Mouse (Mus musculus) kidney, postnatal 36 days (tissue): ENCODE measurements at regions not wholly inside any gene's neighbourhood (a gene's known extent, or its start where the extent isn't known, plus 50 kb on each side); places are given as distances from the start of the nearest gene placed in this dataset.

Experiments
- DNase-seq, 2 experiments: peaks; one replicate each; pipeline ENCODE4 v3.0.0; 2021 to 2022; ENCODE audit warnings: mixed read lengths in 2 of 2

DNA sequence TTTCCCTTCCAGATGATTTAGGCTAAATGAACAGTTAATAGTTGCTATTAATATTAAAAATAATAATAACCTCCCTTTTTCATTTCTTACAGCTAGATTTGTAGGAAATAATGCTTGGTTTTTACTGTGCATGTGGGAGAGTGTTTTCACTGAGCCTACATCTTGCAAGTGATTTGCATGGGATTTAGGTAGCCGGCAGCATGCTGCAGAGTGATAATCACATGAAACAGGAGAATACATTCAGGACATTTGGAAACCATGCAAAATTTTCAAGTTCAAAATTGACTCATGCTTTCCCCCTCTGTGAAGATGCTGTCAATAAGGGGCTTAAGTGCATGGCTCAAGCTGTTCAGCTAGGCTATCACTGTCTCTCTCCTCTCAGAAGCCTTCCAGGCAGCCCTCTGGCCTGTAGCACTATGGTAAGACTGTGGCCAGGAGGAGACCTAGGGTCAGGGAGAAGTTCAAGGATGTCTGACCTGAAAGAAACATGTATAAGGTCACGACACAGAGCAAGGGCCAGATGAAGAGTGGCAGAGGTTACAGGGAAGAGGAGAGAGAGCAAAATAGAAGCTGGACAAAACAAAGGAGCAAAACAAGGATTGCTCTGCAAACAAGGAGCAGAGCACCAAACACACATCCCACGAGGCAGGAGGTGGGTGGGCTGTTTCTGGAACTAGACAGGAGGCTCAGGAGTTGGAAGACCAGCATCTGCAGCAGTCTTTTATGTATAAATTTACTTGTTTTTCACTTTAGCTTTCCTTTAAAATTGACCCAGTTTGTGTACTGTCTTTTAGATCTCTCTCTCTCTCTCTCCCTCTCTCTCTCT, 177.5 kb downstream of the Tmem161b start:
- DNase-seq: no peak

- no peak for DNase-seq
Observed at GRCm38 (mm10) chr13:84401006-84401405, 178.9 kb downstream of the Tmem161b start.

DNA sequence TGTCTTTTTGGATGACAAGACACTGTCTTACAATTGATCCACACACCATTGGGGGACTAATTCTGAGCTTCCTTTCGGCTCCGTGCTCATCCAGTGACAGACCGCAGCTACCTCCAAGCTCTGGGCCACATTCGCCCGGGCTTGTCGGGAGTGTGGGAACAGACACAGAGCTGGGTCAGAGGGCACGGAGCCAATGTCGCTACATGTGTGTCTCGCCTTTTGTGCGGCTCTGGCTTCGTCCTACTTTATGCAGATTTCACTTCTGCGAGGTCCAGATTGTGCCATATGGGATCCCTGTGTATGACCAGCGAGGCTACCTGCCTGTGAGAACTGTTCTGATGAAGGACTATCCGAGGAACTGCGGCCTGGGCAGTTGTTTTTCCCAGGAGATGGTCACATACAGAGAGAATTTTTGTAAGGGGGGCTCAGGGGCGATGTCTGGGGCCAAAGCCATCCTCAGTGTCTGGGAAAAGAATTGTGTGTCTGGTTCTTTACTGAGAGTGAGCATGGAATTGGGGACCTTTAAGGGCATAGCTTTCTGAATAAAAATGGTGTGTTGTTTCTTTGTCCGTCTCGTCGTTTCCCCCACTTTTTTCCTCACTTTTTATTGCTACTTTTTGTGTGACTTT, 182.6 kb downstream of the Tmem161b start:
- DNase-seq: no peak

- DNase-seq: no peak
Observed at GRCm38 (mm10) chr13:84434444-84434843, 212.3 kb downstream of the Tmem161b start.

- no peak for DNase-seq
Observed at GRCm38 (mm10) chr13:84437586-84438443, 215.7 kb downstream of the Tmem161b start.

GRCm38 (mm10) chr13:84438444-84438766, 216.3 kb downstream of the Tmem161b start:
- DNase-seq: no peak

- no peak for DNase-seq
Observed at GRCm38 (mm10) chr13:84448514-84448913, 226.4 kb downstream of the Tmem161b start.

DNA sequence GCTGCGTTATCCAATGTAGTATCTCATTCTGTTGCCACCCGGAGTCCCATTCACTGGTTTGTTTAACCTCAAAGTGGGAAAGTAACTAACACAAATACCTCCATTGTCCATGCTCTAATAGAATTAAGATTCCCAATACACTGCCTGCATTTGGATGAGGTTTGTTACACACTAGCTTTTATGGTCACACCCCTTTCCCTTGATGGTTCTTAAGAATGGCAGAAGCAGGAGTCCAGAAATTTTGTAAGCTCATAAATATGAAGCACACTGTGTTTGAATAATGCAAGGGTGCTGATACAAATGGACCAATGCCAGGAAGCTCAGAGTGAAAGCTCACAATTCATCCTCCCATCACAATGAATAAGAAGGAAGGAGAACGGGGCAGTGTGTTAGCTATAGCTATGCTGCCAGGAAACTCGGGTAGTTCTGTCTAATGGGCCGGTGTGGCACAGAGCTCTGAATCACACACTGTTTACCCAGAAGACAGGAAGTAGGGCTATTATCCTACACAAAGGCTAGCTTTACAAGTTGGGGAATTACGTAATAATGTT, 227.0 kb downstream of the Tmem161b start:
- DNase-seq: no peak
